23 mouse cellular contexts compared by ENCODE assay signal in the genomic region with DNA sequence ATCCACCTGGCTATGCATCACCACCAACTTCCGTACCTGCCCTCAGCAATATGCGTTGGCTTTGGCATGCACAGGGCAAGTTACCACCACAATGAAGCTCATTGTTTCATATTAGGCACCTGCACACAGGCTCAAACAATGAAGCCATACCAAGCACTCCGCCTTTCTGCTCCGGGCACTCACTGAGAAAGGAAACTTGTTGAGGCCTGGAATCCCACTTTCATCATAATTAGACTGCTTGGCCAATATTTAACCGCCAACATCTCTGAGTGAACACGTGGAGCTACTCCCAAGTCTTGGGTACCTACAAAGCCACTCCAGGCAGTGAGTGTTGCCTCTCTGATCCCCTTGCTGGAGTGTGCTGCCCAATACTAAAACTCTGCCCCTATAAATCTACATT.
A peak's percentile ranks its signal among the peaks of the same experiment; 100 is the strongest.
DNase-seq lines count a peak whose midpoint lies in the region; ATAC-seq and TF ChIP-seq lines count a peak whose summit lies in the region.
"Had no signal": no experiment of that assay in that cellular context is flagged by ENCODE, and none has a peak within 500 bp of the region (broad histone marks: within the 10 kb centered on the region; RNA-seq: fewer than 3 reads in every experiment).

No protein-coding gene starts in this region.

- no peak for TF ChIP-seq CTCF in ES-Bruce4 (IDR thresholded peaks at IDR 0.05; ENCODE audit: low read depth, low read length)
- TF ChIP-seq CTCF in layer of hippocampus, adult 2 months (conservative IDR thresholded peaks at IDR 0.05): no peak

- no peaks in the 10 kb centered on the region for H3K4me1 ChIP-seq in forebrain, embryonic 14.5 days (ENCODE audit: control insufficient read depth, insufficient read depth, low read length)
- no peaks in the 10 kb centered on the region for H3K4me1 ChIP-seq in forebrain, embryonic 13.5 days
- no peaks in the 10 kb centered on the region for H3K4me1 ChIP-seq in kidney, embryonic 16.5 days (ENCODE audit: insufficient read depth, low read length)
- peaks cover 4% of the 10 kb centered on the region for H3K4me1 ChIP-seq in ES-Bruce4 (ENCODE audit: control insufficient read depth, insufficient read depth, low read length)
- H3K4me1 ChIP-seq: liver, embryonic 15.5 days; midbrain, embryonic 15.5 days; neural tube, embryonic 12.5 days had no signal

- H3K4me2 ChIP-seq in forebrain, embryonic 14.5 days (ENCODE audit: low read length): no peak overlapping the region
- no peak overlapping the region for H3K4me2 ChIP-seq in forebrain, embryonic 13.5 days
- H3K4me2 ChIP-seq in kidney, embryonic 16.5 days (replicated peaks; ENCODE audit: low read depth, low read length): no peak overlapping the region
- H3K4me2 ChIP-seq: embryonic facial prominence, embryonic 15.5 days; liver, embryonic 15.5 days; midbrain, embryonic 15.5 days; neural tube, embryonic 12.5 days had no signal

- WGBS in forebrain, embryonic 14.5 days: 82% methylated on average over 6 of the region's 6 CpGs
- 88% methylated on average over 6 of the region's 6 CpGs for WGBS in forebrain, embryonic 13.5 days
- WGBS in kidney, embryonic 16.5 days: 70% methylated on average over 6 of the region's 6 CpGs

- TF ChIP-seq POLR2A in ES-Bruce4 (IDR thresholded peaks at IDR 0.05; ENCODE audit: insufficient read depth, low read length): no peak

- H3K27ac ChIP-seq in forebrain, embryonic 14.5 days (ENCODE audit: low read depth, low read length): peak overlapping the region; percentile 24; the same call in 1 of the 2 replicates
- H3K27ac ChIP-seq in forebrain, embryonic 13.5 days: no peak overlapping the region
- no peak overlapping the region for H3K27ac ChIP-seq in kidney, embryonic 16.5 days (ENCODE audit: low read length)
- H3K27ac ChIP-seq in ES-Bruce4 (ENCODE audit: insufficient read depth, low read length): no peak overlapping the region
- H3K27ac ChIP-seq in layer of hippocampus, adult 2 months: no peak overlapping the region
- H3K27ac ChIP-seq: embryonic facial prominence, embryonic 15.5 days; liver, embryonic 15.5 days; macrophage; midbrain, embryonic 15.5 days; neural tube, embryonic 12.5 days had no signal

- H3K27me3 ChIP-seq in forebrain, embryonic 14.5 days (replicated peaks; ENCODE audit: control insufficient read depth, insufficient read depth, low read length): no peaks in the 10 kb centered on the region
- no peaks in the 10 kb centered on the region for H3K27me3 ChIP-seq in forebrain, embryonic 13.5 days
- H3K27me3 ChIP-seq in kidney, embryonic 16.5 days (ENCODE audit: insufficient read depth, low read length): no peaks in the 10 kb centered on the region
- H3K27me3 ChIP-seq in ES-Bruce4 (ENCODE audit: control insufficient read depth, insufficient read depth, low read length, poor library complexity, severe bottlenecking): no peaks in the 10 kb centered on the region
- H3K27me3 ChIP-seq: embryonic facial prominence, embryonic 15.5 days; liver, embryonic 15.5 days; midbrain, embryonic 15.5 days; neural tube, embryonic 12.5 days had no signal

- no peak for DNase-seq in forebrain, embryonic 14.5 days (ENCODE audit: low spot score)
- no peak for DNase-seq in kidney, postnatal 36 days
- DNase-seq in fat pad, adult 2 months (ENCODE audit: extremely low read depth, low read depth, low spot score): peak; percentile 100
- DNase-seq in right cerebral cortex, postnatal 10 days (ENCODE audit: low spot score in 2 of 2): no peak
- no peak for DNase-seq in layer of hippocampus, adult 2 months (ENCODE audit: low spot score in 2 of 2)
- DNase-seq: adrenal gland, adult 2 months; cerebellum, adult 11-12 months; cerebellum, postnatal 14 days; gastrocnemius, postnatal 36 days; kidney, adult 11 months; kidney, postnatal 25 days; liver; retina, postnatal 1 day; thymus, postnatal 25 days had no signal

- H3K36me3 ChIP-seq in forebrain, embryonic 14.5 days (ENCODE audit: control insufficient read depth, insufficient read depth, low read length): no peaks in the 10 kb centered on the region
- 0 out of 2 replicates have a peak, but pooled peaks cover 5% of the 10 kb centered on the region for H3K36me3 ChIP-seq in forebrain, embryonic 13.5 days (ENCODE audit: poor library complexity, severe bottlenecking)
- no peaks in the 10 kb centered on the region for H3K36me3 ChIP-seq in kidney, embryonic 16.5 days (ENCODE audit: insufficient read depth, low read length)
- no peaks in the 10 kb centered on the region for H3K36me3 ChIP-seq in ES-Bruce4 (ENCODE audit: control insufficient read depth, insufficient read depth, low read length, poor library complexity, severe bottlenecking)
- H3K36me3 ChIP-seq: embryonic facial prominence, embryonic 15.5 days; liver, embryonic 15.5 days; midbrain, embryonic 15.5 days; neural tube, embryonic 12.5 days had no signal

- no peak for ATAC-seq in forebrain, embryonic 14.5 days
- ATAC-seq in forebrain, embryonic 13.5 days: no peak
- ATAC-seq in kidney, embryonic 16.5 days (ENCODE audit: low FRiP score, low TSS enrichment): peak; percentile 61; the same call in 1 of the 2 replicates
- ATAC-seq: hindbrain, embryonic 16.5 days; midbrain, embryonic 15.5 days had no signal

- no peaks in the 10 kb centered on the region for H3K9me3 ChIP-seq in forebrain, embryonic 14.5 days (replicated peaks; ENCODE audit: control insufficient read depth, low read length)
- no peaks in the 10 kb centered on the region for H3K9me3 ChIP-seq in forebrain, embryonic 13.5 days (replicated peaks)
- no peaks in the 10 kb centered on the region for H3K9me3 ChIP-seq in kidney, embryonic 16.5 days (ENCODE audit: low read length)
- H3K9me3 ChIP-seq in ES-Bruce4 (replicated peaks; ENCODE audit: control insufficient read depth, insufficient read depth, low read length, poor library complexity, severe bottlenecking): no peaks in the 10 kb centered on the region
- H3K9me3 ChIP-seq: embryonic facial prominence, embryonic 15.5 days; liver, embryonic 15.5 days; midbrain, embryonic 15.5 days; neural tube, embryonic 12.5 days had no signal

- peak; percentile 80 for TF ChIP-seq EP300 in ES-Bruce4 (IDR thresholded peaks at IDR 0.05; ENCODE audit: insufficient read depth, low read depth, low read length)

- no peak overlapping the region for H3K4me3 ChIP-seq in forebrain, embryonic 14.5 days (ENCODE audit: low read depth, low read length)
- H3K4me3 ChIP-seq in forebrain, embryonic 13.5 days: no peak overlapping the region
- H3K4me3 ChIP-seq in kidney, embryonic 16.5 days (ENCODE audit: low read length): no peak overlapping the region
- H3K4me3 ChIP-seq in ES-Bruce4 (ENCODE audit: low read depth, low read length): no peak overlapping the region
- H3K4me3 ChIP-seq in layer of hippocampus, adult 2 months: no peak overlapping the region
- H3K4me3 ChIP-seq: embryonic facial prominence, embryonic 15.5 days; liver, embryonic 15.5 days; midbrain, embryonic 15.5 days; neural tube, embryonic 12.5 days had no signal

- H3K9ac ChIP-seq in forebrain, embryonic 14.5 days (ENCODE audit: low read length): no peak overlapping the region
- H3K9ac ChIP-seq in forebrain, embryonic 13.5 days: no peak overlapping the region
- no peak overlapping the region for H3K9ac ChIP-seq in kidney, embryonic 16.5 days (replicated peaks; ENCODE audit: low read length)
- no peak overlapping the region for H3K9ac ChIP-seq in ES-Bruce4 (ENCODE audit: low read depth, poor library complexity, severe bottlenecking)
- H3K9ac ChIP-seq: embryonic facial prominence, embryonic 15.5 days; liver, embryonic 15.5 days; midbrain, embryonic 15.5 days; neural tube, embryonic 12.5 days had no signal
